Mouse (Mus musculus) limb, embryonic 13.5 days (tissue): ENCODE results near the gene Zfp768. TPM values are rescaled to one million over a fixed set of nuclear protein-coding genes. Genes with fewer than 3 reads are reported as not detected.
"Not testable (repeated sequence)": the region's sequence is repeated elsewhere in the genome, so short reads cannot be mapped to it uniquely, and the experiment has no call there.

Experiments used
- ATAC-seq: fragments of 200-750 bp; cut with Nextera tagmentation; 2 replicates; pipeline ENCODE4 v1.8.0; 2017; ENCODE audit warnings: low read depth, moderate number of reproducible peaks, moderate TSS enrichment; ENCODE audit not compliant: low FRiP score
- H3K27ac ChIP-seq: fragments of 300-500 bp; sonication (generic); 2 replicates; pipeline ENCODE4 v1.5.1; 2015; ENCODE audit warnings: inconsistent platforms, mild to moderate bottlenecking, moderate library complexity
- H3K27me3 ChIP-seq: fragments of 300-500 bp; sonication (generic); 2 replicates; pipeline ENCODE4 v1.6.1; 2015; ENCODE audit warnings: mild to moderate bottlenecking, inconsistent platforms
- H3K36me3 ChIP-seq: fragments of 300-500 bp; sonication (generic); 2 replicates; pipeline ENCODE4 v1.6.1; 2015; ENCODE audit warnings: inconsistent platforms, mild to moderate bottlenecking, moderate library complexity
- H3K4me1 ChIP-seq: fragments of 300-500 bp; sonication (generic); 2 replicates; pipeline ENCODE4 v1.6.1; 2015; ENCODE audit warnings: inconsistent platforms
- H3K4me2 ChIP-seq: fragments of 300-500 bp; sonication (generic); replicated peaks from 2 replicates; pipeline ENCODE4 v1.6.1; 2015; ENCODE audit warnings: inconsistent platforms, mild to moderate bottlenecking, moderate library complexity
- H3K4me3 ChIP-seq: fragments of 300-500 bp; sonication (generic); 2 replicates; pipeline ENCODE4 v1.5.1; 2015; ENCODE audit warnings: moderate library complexity, mild to moderate bottlenecking, inconsistent platforms
- H3K9ac ChIP-seq: fragments of 300-500 bp; sonication (generic); 2 replicates; pipeline ENCODE4 v1.6.1; 2015; ENCODE audit warnings: mild to moderate bottlenecking, inconsistent platforms
- H3K9me3 ChIP-seq: fragments of 300-500 bp; sonication (generic); 2 replicates; pipeline ENCODE4 v1.6.1; 2016; ENCODE audit warnings: inconsistent platforms
- WGBS: fragments of 180-500 bp; shearing (Covaris S2); methylation state at CpG from one replicate; pipeline ENCODE4 v1.1.7; 2015; 5-methylcytosine and 5-hydroxymethylcytosine counted together
- polyA plus RNA-seq: library from polyadenylated mRNA; unstranded; fragments of >200 nt; fragmentation: Nextera tagmentation; extraction: Ambion mirVana; gene quantifications from 2 replicates; pipeline ENCODE4 v1.2.1, GENCODE M21; 2015

Zfp768 gene
- polyA plus RNA-seq, 1 experiment from 2014 or later: 19.8 TPM

DNA sequence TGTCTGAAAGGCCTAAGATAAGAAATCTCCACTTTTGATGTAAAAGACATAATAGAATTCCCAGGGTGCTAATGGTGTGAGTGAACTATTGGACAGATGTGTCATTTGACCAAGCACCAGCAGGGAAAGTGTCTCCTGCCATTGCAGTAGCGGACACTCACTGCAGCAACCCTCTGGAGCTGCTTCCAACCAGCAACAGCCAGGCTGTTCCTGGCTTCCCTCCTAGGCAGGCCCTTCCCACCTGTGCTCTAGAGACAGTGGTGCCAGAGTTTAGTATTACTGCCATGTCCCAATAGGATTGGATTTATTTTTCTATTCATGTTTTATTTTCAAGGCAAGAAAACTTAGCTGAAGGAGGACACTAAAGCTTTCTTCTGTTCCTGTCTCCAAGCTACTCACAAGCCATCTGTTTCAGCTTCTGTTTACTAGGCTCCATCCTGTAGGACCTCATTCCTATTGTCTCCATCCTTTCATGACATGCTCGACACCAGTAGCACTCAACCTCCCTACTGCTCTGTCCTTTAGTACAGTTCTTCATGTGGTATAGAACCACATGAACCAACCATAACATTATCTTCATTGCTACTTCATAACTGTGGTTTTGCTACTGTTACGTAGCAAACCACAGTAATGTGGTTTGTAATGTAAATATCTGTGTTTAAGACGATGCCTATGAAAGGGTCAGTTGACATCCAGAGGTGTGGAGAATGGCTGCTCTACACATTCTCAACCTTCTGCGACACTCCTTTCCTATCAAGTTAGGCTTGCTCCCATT lies 6.0 kb upstream of the Zfp768 start:
- ATAC-seq: no peak
- Histone ChIP-seq H3K4me2 (no peak overlapping the region), H3K4me1 (peaks cover 7% of the 10 kb centered on the region), H3K9me3 (no peaks in the 10 kb centered on the region), H3K36me3 (no peaks in the 10 kb centered on the region), H3K4me3 (no peak overlapping the region), H3K9ac (no peak overlapping the region), H3K27ac (no peak overlapping the region), H3K27me3 (no peaks in the 10 kb centered on the region)
- 86% methylated on average over 5 of the region's 5 CpGs for WGBS

- H3K4me1 ChIP-seq: peaks cover 22% of the 10 kb centered on the region
- H3K4me2 ChIP-seq: peak overlapping the region; percentile 85
- H3K27ac ChIP-seq: no peak overlapping the region
- H3K9ac ChIP-seq: peak overlapping the region; percentile 98
- ATAC-seq: no peak
- WGBS: 19% methylated on average over 8 of the region's 8 CpGs
- no peaks in the 10 kb centered on the region for H3K9me3 ChIP-seq
- H3K4me3 ChIP-seq: peak overlapping the region; percentile 89
- H3K27me3 ChIP-seq: no peaks in the 10 kb centered on the region
- peaks cover 23% of the 10 kb centered on the region for H3K36me3 ChIP-seq
These were observed 1.3 kb upstream of the Zfp768 start for GRCm38 (mm10) chr7:127346676-127347075.

DNA sequence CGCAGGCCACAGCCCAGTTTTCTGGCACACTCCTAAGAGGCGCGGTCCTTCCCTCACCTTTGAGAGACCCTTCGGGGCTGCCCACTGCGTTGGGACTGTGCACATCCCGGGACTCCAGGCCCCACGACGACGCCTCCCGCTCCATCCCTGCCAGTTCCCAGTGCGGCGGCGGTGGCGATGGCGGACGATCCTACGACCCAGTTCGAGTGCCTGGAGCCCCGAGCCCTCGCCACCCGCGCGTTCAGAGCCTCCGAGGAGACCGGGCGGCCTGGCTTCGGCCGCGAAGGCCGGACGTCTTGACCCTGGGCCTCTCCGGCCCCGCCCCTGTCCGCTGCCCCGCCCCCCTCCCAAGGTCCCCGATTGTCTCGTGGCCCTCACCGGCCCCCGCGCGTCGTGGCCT lies 297 bp downstream of the Zfp768 start:
- H3K27me3 ChIP-seq: no peaks in the 10 kb centered on the region

DNA sequence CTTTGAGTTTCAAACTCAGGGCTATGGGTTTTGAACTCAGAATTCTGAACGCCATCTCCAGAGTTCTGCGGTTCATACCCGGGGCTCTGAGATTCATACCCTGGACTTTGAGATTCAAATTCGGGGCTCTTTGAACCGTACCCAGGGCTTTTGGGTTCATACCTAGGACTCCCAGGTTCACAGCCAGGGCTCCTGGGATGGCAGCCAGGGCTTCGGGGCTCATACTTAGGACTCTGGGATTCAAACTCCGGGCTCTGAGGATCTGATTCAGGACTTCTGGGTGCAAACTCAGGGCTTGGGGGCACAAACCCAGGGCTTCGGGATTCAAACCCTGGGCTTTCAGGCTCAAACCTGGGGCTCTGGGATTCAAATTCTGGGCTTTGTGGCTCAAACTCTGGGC lies 1.0 kb downstream of the Zfp768 start:
- Histone ChIP-seq H3K9me3 (no peaks in the 10 kb centered on the region), H3K27ac (no peak overlapping the region), H3K4me1 (peaks cover 22% of the 10 kb centered on the region), H3K4me3 (peak overlapping the region; percentile 89), H3K27me3 (no peaks in the 10 kb centered on the region), H3K4me2 (peak overlapping the region; percentile 85), H3K36me3 (peaks cover 39% of the 10 kb centered on the region), H3K9ac (peak overlapping the region; percentile 98)
- no peak for ATAC-seq
- 93% methylated on average over 8 of the region's 8 CpGs for WGBS

More for the DNA sequence above, 297 bp downstream of the Zfp768 start:
- peaks cover 22% of the 10 kb centered on the region for H3K4me1 ChIP-seq
- H3K9me3 ChIP-seq: no peaks in the 10 kb centered on the region
- peak overlapping the region; percentile 85 for H3K4me2 ChIP-seq
- H3K27ac ChIP-seq: peak overlapping the region; percentile 91
- ATAC-seq: peak; percentile 49
- H3K9ac ChIP-seq: peak overlapping the region; percentile 98
- under 1% methylated on average over 41 of the region's 42 CpGs for WGBS
- peaks cover 39% of the 10 kb centered on the region for H3K36me3 ChIP-seq
- peak overlapping the region; percentile 89 for H3K4me3 ChIP-seq

DNA sequence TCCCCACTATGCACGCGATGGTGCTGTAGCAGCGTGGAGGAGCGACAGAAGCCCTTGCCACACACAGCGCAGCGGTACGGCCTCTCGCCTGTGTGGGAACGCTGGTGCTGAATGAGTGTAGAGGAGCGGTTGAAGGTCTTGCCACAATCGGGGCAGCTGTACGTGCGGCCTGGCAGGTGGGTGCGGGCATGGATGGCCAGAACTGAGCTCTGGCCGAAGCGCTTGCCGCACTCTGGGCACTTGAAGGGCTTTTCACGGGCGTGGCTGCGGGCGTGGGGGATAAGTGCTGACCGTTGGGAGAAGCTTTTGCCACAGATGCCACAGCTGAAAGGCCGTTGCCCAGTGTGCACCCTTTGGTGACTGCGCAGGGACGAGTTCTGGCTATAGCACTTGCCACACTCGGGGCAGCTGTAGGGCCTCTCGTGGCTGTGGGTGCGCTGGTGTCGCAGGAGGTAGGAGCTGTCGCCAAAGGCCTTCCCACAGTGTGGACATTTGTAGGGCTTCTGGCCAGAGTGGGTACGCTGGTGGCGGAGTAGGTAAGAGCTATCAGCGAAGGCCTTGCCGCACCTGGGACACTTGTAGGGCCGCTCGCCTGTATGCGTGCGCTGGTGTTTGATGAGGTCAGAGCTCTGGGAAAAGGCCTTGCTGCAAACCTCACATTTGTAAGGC lies 1.9 kb downstream of the Zfp768 start:
- WGBS: 94% methylated on average over 38 of the region's 38 CpGs
- Histone ChIP-seq H3K4me3 (no peak overlapping the region), H3K9ac (no peak overlapping the region)

DNA sequence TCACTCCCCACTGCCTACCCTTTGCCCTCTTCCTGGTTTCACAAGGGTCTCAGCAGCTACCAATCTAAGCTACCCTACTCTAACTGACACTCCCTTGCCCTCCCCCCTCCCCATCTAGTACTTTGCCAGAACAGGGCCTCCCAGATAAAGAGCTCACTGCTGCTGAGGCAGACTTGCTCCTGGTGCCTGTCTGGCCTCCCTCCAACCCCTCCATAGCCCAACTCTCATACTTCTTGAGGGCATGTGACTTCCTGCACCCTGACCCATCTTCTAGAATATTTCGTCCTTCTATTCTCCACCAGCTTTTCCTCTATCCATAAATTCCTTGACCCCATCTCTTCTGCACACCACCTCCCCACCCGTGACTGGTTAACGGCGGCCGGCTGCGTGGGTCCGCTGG lies 2.5 kb downstream of the Zfp768 start:
- Histone ChIP-seq H3K27ac (no peak overlapping the region), H3K4me2 (no peak overlapping the region), H3K36me3 (peaks cover 39% of the 10 kb centered on the region), H3K9ac (no peak overlapping the region), H3K9me3 (no peaks in the 10 kb centered on the region), H3K27me3 (no peaks in the 10 kb centered on the region), H3K4me1 (peaks cover 22% of the 10 kb centered on the region), H3K4me3 (no peak overlapping the region)
- ATAC-seq: no peak
- WGBS: 96% methylated on average over 7 of the region's 7 CpGs

More for the DNA sequence above, 1.9 kb downstream of the Zfp768 start:
- peaks cover 39% of the 10 kb centered on the region for H3K36me3 ChIP-seq
- H3K9me3 ChIP-seq: no peaks in the 10 kb centered on the region
- no peak overlapping the region for H3K27ac ChIP-seq
- H3K4me2 ChIP-seq: no peak overlapping the region; the same call in 1 of the 2 replicates
- peaks cover 22% of the 10 kb centered on the region for H3K4me1 ChIP-seq
- H3K27me3 ChIP-seq: no peaks in the 10 kb centered on the region
- no peak for ATAC-seq

DNA sequence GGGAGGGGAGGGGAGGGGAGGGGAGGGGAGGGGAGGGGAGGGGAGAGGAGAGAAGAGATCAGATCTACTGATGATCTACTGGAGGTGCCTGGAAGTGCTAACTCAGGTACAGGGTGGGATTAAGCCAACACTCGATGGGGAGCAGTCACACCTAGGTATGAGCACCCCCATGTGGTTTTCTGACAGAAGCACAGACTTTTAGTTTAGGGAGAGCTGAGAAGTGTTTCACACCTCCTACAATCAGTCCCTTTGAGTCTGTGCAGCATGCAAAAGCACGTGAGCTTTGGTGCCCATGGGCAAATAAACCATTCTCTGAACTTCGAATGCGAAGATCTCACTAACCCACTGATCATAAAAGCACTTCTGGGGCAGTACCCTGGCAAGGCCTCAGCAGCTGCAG lies 3.1 kb downstream of the Zfp768 start:
- H3K27me3 ChIP-seq: no peaks in the 10 kb centered on the region

GRCm38 (mm10) chr7:127341861-127342260 lies 3.5 kb downstream of the Zfp768 start:
- H3K27ac ChIP-seq, H3K9ac ChIP-seq, H3K9me3 ChIP-seq, H3K27me3 ChIP-seq, ATAC-seq, H3K4me2 ChIP-seq, H3K4me3 ChIP-seq: not testable (repeated sequence)
- 94% methylated on average over 6 of the region's 6 CpGs for WGBS
- H3K36me3 ChIP-seq: peaks cover 39% of the 10 kb centered on the region
- peaks cover 19% of the 10 kb centered on the region for H3K4me1 ChIP-seq

More for the DNA sequence above, 3.1 kb downstream of the Zfp768 start:
- Histone ChIP-seq H3K36me3 (peaks cover 39% of the 10 kb centered on the region), H3K27ac (no peak overlapping the region), H3K9me3 (no peaks in the 10 kb centered on the region), H3K9ac (no peak overlapping the region), H3K4me1 (peaks cover 22% of the 10 kb centered on the region), H3K4me2 (no peak overlapping the region), H3K4me3 (no peak overlapping the region)
- no peak for ATAC-seq
- 53% methylated on average over 4 of the region's 4 CpGs for WGBS

DNA sequence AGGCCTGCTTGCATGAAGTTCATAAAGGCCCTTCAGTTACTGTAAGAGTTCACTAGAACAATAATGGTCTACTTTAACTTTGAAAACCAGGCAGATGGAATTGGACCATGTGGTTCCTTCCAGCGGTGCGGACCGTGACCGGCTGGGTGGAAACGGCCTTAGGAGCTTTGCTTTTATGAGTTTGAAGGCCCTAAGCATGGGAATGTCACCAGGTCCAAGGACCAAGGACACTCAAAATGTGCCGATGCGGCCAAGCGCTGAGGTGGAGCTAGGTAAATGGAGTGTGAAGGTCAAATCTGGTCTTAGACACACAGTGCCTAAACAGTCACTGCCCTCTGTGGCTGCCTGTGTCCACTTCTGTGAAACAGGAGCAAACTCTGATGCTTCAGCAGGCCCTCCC lies 4.0 kb downstream of the Zfp768 start:
- no peaks in the 10 kb centered on the region for H3K27me3 ChIP-seq
- H3K4me3 ChIP-seq: no peak overlapping the region
- no peak for ATAC-seq
- H3K27ac ChIP-seq: no peak overlapping the region
- peaks cover 39% of the 10 kb centered on the region for H3K36me3 ChIP-seq
- no peak overlapping the region for H3K4me2 ChIP-seq
- no peak overlapping the region for H3K9ac ChIP-seq
- peaks cover 14% of the 10 kb centered on the region for H3K4me1 ChIP-seq
- WGBS: 95% methylated on average over 8 of the region's 8 CpGs
- H3K9me3 ChIP-seq: no peaks in the 10 kb centered on the region; the same call in 1 of the 2 replicates

DNA sequence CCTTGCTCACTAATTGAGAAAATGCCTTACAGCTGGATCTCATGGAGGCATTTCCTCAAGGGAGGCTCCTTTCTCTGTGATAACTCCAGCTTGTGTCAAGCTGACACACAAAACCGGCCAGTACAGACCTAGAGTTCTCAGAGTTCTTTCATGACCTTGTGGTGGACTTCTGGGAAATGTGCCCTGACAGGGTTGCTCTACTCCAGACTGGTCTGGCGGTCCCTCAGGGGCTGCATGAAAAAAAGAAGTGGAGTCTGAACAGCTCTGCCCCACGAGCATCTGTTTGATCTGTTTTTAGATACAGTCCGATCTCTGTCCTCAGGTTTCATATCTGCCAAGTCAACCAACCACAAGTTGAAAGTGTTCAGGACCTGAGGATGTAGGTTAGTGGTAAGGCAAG lies 7.8 kb downstream of the Zfp768 start:
- ATAC-seq: no peak
- H3K4me1 ChIP-seq: no peaks in the 10 kb centered on the region
- H3K36me3 ChIP-seq: peaks cover 23% of the 10 kb centered on the region
- no peak overlapping the region for H3K27ac ChIP-seq
- H3K4me2 ChIP-seq: no peak overlapping the region
- no peaks in the 10 kb centered on the region for H3K27me3 ChIP-seq
- H3K9me3 ChIP-seq: no peaks in the 10 kb centered on the region; the same call in 1 of the 2 replicates
- 69% methylated on average over 4 of the region's 4 CpGs for WGBS
- no peak overlapping the region for H3K9ac ChIP-seq
- H3K4me3 ChIP-seq: no peak overlapping the region

- ATAC-seq: no peak
- Histone ChIP-seq H3K4me1 (no peaks in the 10 kb centered on the region), H3K4me2 (no peak overlapping the region), H3K27ac (no peak overlapping the region), H3K4me3 (no peak overlapping the region), H3K36me3 (peaks cover 5% of the 10 kb centered on the region; the same call in 1 of the 2 replicates), H3K9me3 (no peaks in the 10 kb centered on the region; the same call in 1 of the 2 replicates), H3K9ac (no peak overlapping the region), H3K27me3 (no peaks in the 10 kb centered on the region)
- WGBS: 91% methylated on average over 4 of the region's 4 CpGs
These were observed 9.8 kb downstream of the Zfp768 start for GRCm38 (mm10) chr7:127335604-127336003.

GRCm38 (mm10) chr7:127333240-127333639 lies 12.1 kb downstream of the Zfp768 start:
- no peaks in the 10 kb centered on the region for H3K4me1 ChIP-seq
- no peak overlapping the region for H3K27ac ChIP-seq
- ATAC-seq: no peak
- H3K4me3 ChIP-seq: no peak overlapping the region
- no peaks in the 10 kb centered on the region for H3K36me3 ChIP-seq
- no peaks in the 10 kb centered on the region for H3K27me3 ChIP-seq
- no peaks in the 10 kb centered on the region; the same call in 1 of the 2 replicates for H3K9me3 ChIP-seq
- no peak overlapping the region for H3K4me2 ChIP-seq
- no peak overlapping the region for H3K9ac ChIP-seq
- WGBS: 82% methylated on average over 6 of the region's 6 CpGs
